Mouse (Mus musculus): ENCODE results near the gene Hsd17b13.

Hsd17b13 gene

DNA sequence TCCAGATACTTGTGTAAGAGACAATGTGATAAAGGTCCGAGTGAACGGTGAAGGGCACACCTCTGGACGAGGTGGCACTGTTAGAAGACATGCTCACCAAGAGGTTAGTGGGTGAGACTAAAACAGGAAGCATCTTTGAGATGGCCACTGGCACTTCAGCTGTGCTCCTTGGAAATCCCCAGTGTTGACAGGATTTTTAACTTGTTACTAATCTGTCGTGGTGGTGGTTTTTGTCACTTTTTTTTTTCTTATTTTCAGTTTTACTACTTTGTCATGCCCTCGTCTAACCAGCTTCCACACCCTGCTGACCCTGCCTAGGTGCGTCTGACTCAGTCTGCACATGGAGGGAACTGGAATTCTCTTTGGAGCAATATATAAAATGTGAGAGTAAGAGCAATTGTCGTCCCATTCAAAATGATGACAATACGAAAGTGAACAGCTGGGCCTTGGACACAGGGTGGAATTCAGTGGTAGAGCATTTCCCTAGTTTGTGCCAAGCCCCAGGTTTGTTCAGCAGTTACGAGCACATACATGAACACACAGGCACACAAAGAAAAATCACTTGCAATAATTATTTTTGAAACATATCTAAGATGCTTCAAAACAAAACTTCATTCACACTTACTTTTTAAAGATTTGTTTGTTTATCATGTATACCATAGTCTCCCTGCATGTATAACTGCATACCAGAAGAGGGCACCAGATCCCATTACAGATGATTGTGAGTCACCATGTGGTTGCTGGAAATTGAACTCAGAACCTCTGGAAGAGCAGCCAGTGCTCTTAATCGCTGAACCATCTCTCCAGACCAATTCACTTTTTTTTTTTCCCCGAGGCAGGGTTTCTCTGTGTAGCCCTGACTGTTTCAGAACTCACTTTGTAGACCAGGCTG, 62.6 kb downstream of the Hsd17b13 start:
- ChIA-PET POLR2A (no interaction called here), CTCF (interaction anchor here in 1 of 4 experiments (0.9 to 2.0 kb wide), 3 partner anchors 12 to 160 kb away, joined by 3 to 11 read pairs (median 4); no protein-coding TSS in a partner anchor)

DNA sequence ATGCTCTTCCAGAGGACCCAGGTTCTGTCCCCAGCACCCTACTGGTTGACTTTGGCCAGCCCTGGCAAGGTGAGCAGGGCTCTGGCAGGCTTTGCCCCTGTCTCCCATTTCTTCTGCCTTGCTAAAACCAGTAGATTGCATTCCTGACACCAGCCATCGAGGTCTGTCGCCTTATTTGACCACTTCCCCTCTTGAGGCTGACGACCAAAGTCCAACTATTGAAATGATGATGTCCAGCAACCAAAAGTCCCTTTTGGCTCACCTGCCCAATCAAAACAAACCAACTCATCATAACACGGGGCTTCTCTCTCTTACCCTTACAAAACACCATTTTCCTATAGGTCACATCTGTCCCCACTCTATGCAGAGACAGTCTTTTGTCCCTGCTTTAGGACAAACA, 64.1 kb downstream of the Hsd17b13 start:
- ChIA-PET CTCF (no interaction called here), POLR2A (no interaction called here)

DNA sequence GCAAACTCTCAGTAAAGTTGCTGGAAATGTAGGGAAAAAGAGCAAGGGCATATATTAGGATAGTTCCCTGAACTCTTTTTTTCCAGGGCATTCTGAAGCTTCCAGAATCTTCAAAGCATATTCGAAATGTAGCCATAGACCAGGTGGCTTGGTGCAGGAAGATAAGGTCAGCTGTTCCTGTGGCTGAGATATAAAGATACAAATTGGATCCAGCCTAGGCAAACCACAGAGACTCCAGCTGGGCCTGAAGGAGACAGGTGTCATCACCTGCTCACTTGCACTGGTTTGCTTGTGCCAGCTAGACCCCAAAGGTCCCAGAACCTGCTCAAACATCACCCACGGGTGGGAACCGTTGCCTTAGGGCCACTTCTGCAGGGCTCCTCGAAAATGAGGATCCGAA, 65.7 kb downstream of the Hsd17b13 start:
- CTCF ChIA-PET, result interaction anchor here in 2 of 4 experiments (1.5 to 4.2 kb wide), 2 partner anchors 16 kb away, joined by 6 to 19 read pairs; no protein-coding TSS in a partner anchor

DNA sequence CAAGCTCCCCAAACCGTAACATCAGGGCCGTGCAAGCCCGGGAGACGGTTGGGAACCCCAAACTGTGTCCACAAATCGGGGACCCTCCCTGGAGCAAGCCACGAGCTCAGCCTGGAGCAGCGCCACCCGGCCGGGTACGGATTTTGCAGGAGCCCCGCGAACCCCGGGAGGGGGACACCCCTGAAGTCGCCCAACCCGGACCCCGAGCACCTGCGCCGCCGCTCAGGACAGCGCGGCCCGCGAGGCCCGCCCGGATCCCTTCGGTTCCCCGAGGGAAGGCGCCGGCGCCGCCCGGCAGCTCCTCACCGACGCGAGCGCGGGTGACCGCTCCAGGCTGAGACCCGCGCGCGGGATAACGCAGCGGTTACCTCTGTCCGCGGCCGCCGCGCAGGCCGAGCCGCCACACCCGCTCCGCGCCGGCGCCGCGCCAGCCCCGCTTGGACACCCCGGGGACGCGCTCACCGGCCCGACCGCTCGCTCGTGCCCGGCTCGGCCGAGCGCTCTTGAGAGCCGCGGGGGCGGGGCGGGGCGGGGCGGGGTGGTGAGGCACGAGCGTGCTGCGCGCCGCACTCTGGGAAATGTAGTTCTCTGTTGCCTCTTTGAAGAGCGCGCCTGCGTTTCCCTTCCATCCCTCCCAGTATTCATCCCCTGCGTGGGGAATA, 66.3 kb downstream of the Hsd17b13 start, which contains the start of gene Klhl8:
TSS of gene Klhl8 (minus strand) at position 512 of the 662 bp plus-strand sequence.
- CTCF ChIA-PET, result interaction anchor here (0.5 to 4.2 kb wide), 7 partner anchors 16 to 254 kb away, joined by 3 to 19 read pairs (median 3); no protein-coding TSS in a partner anchor
- POLR2A ChIA-PET, result interaction anchor here in 3 of 4 experiments (0.7 to 3.5 kb wide), 21 partner anchors 8 to 198 kb away, joined by 3 to 13 read pairs (median 3); no protein-coding TSS in a partner anchor

More for the DNA sequence above, 65.7 kb downstream of the Hsd17b13 start:
- POLR2A ChIA-PET, result interaction anchor here in 1 of 4 experiments (0.7 to 3.5 kb wide), 6 partner anchors 9 to 332 kb away, joined by 3 to 13 read pairs (median 4); no protein-coding TSS in a partner anchor

DNA sequence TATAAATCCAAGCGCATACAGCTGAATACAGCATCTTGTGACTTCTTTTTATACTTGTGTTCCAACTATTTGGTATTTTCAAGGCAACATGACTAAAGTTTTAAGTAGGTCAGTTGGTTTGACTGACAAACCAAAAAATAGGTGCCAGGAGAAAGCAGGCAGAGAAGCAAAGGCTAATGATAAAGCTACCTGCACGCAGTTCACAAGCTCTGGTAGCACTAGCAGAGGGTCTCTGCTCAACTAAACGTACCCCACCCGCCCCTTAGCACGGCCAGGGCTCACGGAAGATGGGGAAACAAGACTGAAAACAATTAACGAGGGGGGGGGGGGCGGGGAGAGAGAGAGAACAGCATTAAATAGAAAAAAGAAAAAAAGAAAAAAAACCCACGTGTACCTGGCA, 67.1 kb downstream of the Hsd17b13 start:
- ChIA-PET POLR2A (interaction anchor here in 3 of 4 experiments (0.7 to 3.5 kb wide), 20 partner anchors 8 to 199 kb away, joined by 3 to 13 read pairs (median 3); no protein-coding TSS in a partner anchor), CTCF (interaction anchor here in 3 of 4 experiments (0.5 to 4.2 kb wide), 4 partner anchors 17 to 251 kb away, joined by 3 to 19 read pairs (median 6); no protein-coding TSS in a partner anchor)

DNA sequence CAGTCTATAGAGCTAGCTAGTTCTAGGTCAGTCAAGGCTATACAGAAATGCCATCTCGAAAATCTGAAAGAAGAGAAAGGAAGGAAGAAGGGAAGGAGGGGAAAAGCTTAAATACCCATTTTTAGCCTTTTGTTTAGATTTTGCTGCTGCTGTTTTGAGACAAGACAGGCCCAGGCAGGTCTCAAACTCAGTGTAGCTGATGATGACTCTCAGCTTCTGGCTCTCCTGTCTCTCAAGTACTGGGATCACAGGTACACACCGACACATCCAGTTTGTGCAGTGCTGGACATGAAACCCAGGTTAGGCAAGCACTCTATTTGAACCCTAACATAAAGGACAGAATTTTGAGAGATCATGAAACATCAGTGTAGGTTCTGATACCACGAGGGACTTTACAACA, 67.7 kb downstream of the Hsd17b13 start:
- POLR2A ChIA-PET, result interaction anchor here in 3 of 4 experiments (0.6 to 3.5 kb wide), 10 partner anchors 7 to 857 kb away, joined by 3 to 13 read pairs (median 3); no protein-coding TSS in a partner anchor
- CTCF ChIA-PET, result interaction anchor here in 3 of 4 experiments (0.6 to 4.2 kb wide), 3 partner anchors 18 to 1931 kb away, joined by 4 to 19 read pairs (median 7); no protein-coding TSS in a partner anchor

DNA sequence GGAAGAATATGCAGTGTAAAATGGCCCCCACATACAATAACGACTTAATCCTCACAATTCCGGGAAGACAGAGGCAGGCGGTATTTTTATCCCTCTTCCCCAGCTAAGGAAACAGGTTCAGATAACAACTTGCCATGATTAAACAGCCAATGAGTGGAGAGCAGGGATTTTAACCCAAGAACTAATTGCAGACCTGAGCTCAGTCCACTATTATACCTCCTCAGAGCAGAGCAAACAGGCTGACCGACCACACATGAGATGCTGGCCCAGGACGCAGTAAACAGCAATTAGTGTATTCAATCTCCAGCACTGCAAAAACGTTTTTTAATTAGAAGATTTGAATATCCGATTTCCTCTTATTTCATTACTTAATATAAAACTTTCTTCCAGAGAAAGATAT, 68.4 kb downstream of the Hsd17b13 start:
- ChIA-PET CTCF (interaction anchor here in 3 of 4 experiments (0.6 to 4.2 kb wide), 3 partner anchors 18 to 1931 kb away, joined by 4 to 19 read pairs (median 7); no protein-coding TSS in a partner anchor), POLR2A (interaction anchor here in 2 of 4 experiments (0.6 to 1.3 kb wide), 5 partner anchors 10 to 856 kb away, joined by 3 read pairs; no protein-coding TSS in a partner anchor)

DNA sequence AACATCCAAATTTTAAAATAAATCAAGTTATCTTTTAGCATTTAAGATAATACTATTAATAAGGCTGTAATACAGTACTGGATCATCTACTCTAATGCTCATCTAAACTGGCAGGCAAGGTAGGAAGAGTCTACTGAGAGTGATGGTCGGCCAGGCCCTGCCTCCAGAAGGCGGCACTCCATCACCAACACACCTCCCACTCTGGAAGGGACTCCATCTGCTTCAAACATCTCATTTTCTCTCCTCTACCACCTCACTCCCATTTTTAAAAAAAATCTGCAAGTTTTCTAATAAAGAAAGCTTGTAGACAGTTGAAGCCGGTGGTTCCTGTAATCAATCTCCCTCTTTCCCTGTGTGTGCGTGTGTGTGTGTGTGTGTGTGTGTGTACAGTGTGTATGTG, 69.4 kb downstream of the Hsd17b13 start:
- POLR2A ChIA-PET, result no interaction called here

DNA sequence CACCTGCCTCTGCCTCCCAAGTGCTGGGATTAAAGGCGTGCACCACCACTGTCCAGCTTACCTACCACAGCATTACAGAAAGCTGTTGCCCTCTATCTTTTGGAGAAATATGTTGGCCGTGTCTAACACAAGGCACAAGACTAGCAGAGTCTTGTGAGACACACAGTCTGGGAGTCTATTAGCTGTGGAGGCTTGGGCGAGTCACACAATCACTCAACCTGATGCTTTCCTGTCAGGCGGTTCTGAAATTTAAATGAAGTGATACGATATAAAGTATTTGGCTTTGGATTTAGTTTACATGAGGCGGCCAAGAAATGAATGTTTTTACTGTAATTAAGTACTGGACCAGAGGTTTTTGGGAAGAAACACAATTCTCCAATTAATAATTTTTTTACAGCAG, 71.0 kb downstream of the Hsd17b13 start:
- CTCF ChIA-PET, result no interaction called here
- POLR2A ChIA-PET, result no interaction called here

More for the DNA sequence above, 69.4 kb downstream of the Hsd17b13 start:
- CTCF ChIA-PET, result no interaction called here
